Mouse (Mus musculus) midbrain, embryonic 11.5 days (tissue): Measurements from ENCODE around the gene Slc38a2. TPM values are rescaled to one million over a fixed set of nuclear protein-coding genes. Genes with fewer than 3 reads are reported as not detected.
A peak's percentile ranks its signal among the peaks of the same experiment; 100 is the strongest.

Source experiments
- ATAC-seq: fragments of 200-750 bp; cut with Nextera tagmentation; 2 replicates; pipeline ENCODE4 v1.8.0; 2017; ENCODE audit warnings: moderate TSS enrichment, moderate library complexity; ENCODE audit not compliant: low FRiP score
- DNase-seq: peaks from one replicate; pipeline ENCODE4 v3.0.0; 2015; ENCODE audit warnings: low spot score; ENCODE audit errors: missing footprints
- H3K27ac ChIP-seq: fragments of 300-500 bp; sonication (generic); 2 replicates; pipeline ENCODE4 v1.5.1; 2014; ENCODE audit warnings: low read depth, low read length
- H3K27me3 ChIP-seq: fragments of 300-500 bp; sonication (generic); 2 replicates; pipeline ENCODE4 v1.6.1; 2014; ENCODE audit warnings: mild to moderate bottlenecking, low read length, moderate library complexity, mixed read lengths; ENCODE audit not compliant: control insufficient read depth, insufficient read depth
- H3K36me3 ChIP-seq: fragments of 300-500 bp; sonication (generic); 2 replicates; pipeline ENCODE4 v1.6.1; 2014; ENCODE audit warnings: mild to moderate bottlenecking, low read length, moderate library complexity, mixed read lengths; ENCODE audit not compliant: control insufficient read depth, insufficient read depth
- H3K4me1 ChIP-seq: fragments of 300-500 bp; sonication (generic); 2 replicates; pipeline ENCODE4 v1.6.1; 2014; ENCODE audit warnings: low read length; ENCODE audit not compliant: control insufficient read depth, insufficient read depth
- H3K4me2 ChIP-seq: fragments of 300-500 bp; sonication (generic); 2 replicates; pipeline ENCODE4 v1.6.1; 2014; ENCODE audit warnings: mild to moderate bottlenecking, moderate library complexity
- H3K4me3 ChIP-seq: fragments of 300-500 bp; sonication (generic); 2 replicates; pipeline ENCODE4 v1.5.1; 2014; ENCODE audit warnings: low read depth, low read length
- H3K9ac ChIP-seq: fragments of 300-500 bp; sonication (generic); 2 replicates; pipeline ENCODE4 v1.6.1; 2014; ENCODE audit warnings: low read length
- H3K9me3 ChIP-seq: fragments of 300-500 bp; sonication (generic); 2 replicates; pipeline ENCODE4 v1.6.1; 2016; ENCODE audit warnings: low read length; ENCODE audit not compliant: control insufficient read depth
- WGBS: fragments of 180-500 bp; shearing (Covaris S2); extraction: QIAGEN DNeasy Blood & Tissue Kit; methylation state at CpG from one replicate; pipeline ENCODE4 v1.1.7; 2014; 5-methylcytosine and 5-hydroxymethylcytosine counted together
- polyA plus RNA-seq: library from polyadenylated mRNA; unstranded; fragments of >200 nt; fragmentation: Nextera tagmentation; extraction: Ambion mirVana; gene quantifications from 2 replicates; pipeline ENCODE4 v1.2.1, GENCODE M21; 2014

Slc38a2 gene
- polyA plus RNA-seq, 1 experiment from 2014 or later = 211 TPM

DNA sequence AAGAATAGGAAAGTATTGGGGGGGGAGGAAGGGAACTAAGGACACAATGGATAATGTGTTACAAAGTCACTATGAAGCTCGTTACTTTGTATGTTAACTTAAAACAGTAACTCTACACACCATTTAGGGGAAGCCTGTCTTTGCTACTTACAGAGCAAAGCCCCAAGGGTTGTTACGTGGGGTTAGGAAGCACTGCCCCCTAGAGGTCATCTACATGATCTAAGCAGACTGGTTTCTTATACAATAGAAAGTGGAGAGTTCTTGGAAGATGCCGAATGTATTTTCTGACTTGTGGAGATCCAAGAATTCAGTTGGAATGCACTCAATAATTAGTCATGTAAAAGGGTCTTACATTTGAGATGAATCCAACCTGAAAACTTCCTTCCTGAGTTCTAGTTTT, 33.6 kb downstream of the Slc38a2 start:
- Histone ChIP-seq H3K4me1 (no peaks in the 10 kb centered on the region), H3K9me3 (no peaks in the 10 kb centered on the region), H3K4me3 (no peak overlapping the region), H3K27ac (no peak overlapping the region), H3K36me3 (no peaks in the 10 kb centered on the region), H3K27me3 (no peaks in the 10 kb centered on the region), H3K9ac (no peak overlapping the region), H3K4me2 (no peak overlapping the region)
- WGBS = 16% methylated on average over 3 of the region's 3 CpGs
- ATAC-seq (peak; percentile 82), DNase-seq (peak; percentile 95)

DNA sequence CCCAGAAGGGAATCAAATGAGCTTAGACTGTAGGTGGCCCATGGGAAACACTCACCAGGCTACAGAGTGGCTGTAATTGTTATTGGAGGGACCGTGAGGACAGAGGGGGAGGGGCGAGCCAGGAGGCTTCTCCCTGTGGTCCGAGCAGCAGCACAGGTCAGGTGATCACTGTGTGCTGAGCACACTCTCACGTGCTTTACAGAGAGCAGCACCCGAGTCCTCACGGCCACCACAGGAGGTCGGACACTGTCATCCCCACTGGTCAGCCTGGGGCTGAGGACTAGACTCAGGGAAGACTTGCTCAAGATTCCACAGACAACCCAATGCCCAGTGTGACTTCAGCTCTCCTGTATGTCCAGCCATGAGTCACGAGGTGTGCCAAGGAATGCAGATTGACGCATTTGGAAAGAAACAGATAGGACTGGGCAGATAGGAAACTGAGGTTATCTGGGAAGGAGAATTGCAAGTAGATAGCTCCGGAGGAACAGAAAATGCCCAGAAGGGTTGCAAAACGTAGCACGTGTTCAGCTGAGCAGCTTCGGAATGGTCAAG, 38.9 kb downstream of the Slc38a2 start:
- Histone ChIP-seq H3K9me3 (no peaks in the 10 kb centered on the region), H3K36me3 (no peaks in the 10 kb centered on the region), H3K9ac (no peak overlapping the region), H3K27me3 (no peaks in the 10 kb centered on the region), H3K4me2 (no peak overlapping the region), H3K4me3 (no peak overlapping the region), H3K27ac (no peak overlapping the region), H3K4me1 (peaks cover 2% of the 10 kb centered on the region; the same call in 1 of the 2 replicates)
- ATAC-seq (no peak), DNase-seq (no peak)
- WGBS = 72% methylated on average over 13 of the region's 13 CpGs

DNA sequence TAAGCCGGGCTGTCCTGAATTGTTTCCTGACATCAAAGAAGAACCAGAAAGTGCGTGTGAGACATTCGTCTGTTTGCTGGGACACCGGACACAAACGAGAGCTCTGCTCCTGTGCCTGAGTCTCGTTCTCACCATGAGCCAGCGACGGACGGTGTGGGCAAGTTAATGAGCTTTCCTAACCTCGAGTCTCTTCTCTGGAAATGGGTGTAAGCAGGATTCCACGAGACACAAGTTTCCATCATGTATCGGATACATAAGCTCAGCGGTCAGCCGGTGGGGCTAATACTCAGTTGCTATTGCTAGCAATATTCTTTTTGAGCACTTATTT, 41.3 kb downstream of the Slc38a2 start:
- Histone ChIP-seq H3K36me3 (no peaks in the 10 kb centered on the region), H3K4me1 (peaks cover 2% of the 10 kb centered on the region; the same call in 1 of the 2 replicates), H3K9me3 (no peaks in the 10 kb centered on the region), H3K9ac (no peak overlapping the region), H3K4me3 (no peak overlapping the region), H3K27me3 (no peaks in the 10 kb centered on the region), H3K4me2 (no peak overlapping the region), H3K27ac (no peak overlapping the region)
- 71% methylated on average over 14 of the region's 14 CpGs for WGBS
- DNase-seq (no peak), ATAC-seq (no peak)

DNA sequence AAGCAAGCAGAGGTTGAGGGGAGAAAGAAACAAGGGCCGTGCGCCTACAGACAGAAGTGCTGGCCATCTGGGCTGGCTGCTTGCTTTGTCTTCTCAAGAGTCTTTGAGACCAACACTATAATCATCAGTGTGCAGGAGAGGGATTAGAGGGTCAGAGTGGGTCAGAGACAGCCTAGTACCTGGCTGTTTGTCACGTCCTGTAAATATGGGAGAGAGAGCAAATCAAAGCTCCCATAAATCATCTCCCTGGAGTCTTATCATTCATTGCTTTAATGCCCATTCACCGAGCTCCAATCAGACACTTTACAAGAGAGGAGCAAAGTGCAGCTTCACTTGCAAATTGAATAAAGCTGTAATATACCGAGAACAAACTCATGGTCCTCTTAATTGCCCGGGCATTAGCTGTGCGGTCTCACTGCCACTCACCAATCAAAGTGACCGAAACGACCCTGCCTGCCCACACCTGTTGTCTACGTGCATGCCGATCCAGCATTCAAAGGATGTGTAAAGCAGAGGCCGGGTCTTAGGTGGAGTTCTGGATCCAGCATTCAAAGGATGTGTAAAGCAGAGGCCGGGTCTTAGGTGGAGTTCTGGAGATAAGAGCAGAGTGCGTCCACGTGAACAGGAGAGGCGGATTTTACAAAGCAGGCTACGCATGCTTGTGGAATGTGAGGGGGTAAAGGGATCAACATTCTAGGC, 41.8 kb downstream of the Slc38a2 start:
- Histone ChIP-seq H3K4me2 (no peak overlapping the region), H3K4me3 (no peak overlapping the region), H3K27me3 (no peaks in the 10 kb centered on the region), H3K9me3 (no peaks in the 10 kb centered on the region), H3K4me1 (peaks cover 2% of the 10 kb centered on the region; the same call in 1 of the 2 replicates), H3K9ac (no peak overlapping the region), H3K36me3 (no peaks in the 10 kb centered on the region), H3K27ac (no peak overlapping the region)
- DNase-seq (no peak), ATAC-seq (no peak)
- 67% methylated on average over 17 of the region's 17 CpGs for WGBS

DNA sequence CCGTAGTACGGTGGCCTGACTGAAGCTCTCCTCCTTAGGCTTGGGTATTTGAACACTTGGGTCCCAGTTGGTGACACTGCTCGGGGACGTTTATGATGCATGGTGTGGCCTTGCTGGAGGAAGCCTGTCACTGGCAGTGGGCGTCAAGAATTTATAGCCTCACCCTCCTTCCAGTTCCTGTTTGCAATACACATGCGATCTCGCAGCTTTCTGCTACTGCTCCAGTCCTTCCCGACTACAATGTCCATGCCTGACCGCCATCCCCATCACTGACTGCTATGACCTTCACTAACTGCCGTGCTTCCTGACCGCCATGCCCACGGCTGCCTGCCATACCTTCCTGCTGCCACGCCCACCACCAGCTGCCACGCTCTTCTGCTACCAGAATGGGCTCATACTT, 44.0 kb downstream of the Slc38a2 start:
- ATAC-seq = no peak
- WGBS = 96% methylated on average over 14 of the region's 14 CpGs

DNA sequence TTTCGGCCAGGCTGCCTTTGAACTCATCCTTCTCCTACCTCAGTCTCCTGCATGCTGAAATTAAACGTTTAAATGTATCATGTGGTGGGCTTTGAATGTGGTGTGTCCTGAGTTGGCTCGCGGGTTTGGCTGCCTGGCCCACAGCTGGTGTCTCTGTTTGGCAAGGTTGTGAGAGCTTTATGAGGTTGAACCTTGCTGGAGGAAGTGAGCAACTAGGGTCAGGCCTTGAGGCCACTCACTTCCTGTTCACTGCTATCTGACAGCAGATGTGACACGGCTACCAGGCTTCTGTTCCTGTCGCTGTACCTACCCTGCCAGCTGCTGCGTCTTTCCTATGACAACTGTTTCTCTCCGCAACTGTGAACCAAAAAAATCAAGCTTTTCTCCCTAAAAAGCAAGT, 44.8 kb downstream of the Slc38a2 start:
- no peaks in the 10 kb centered on the region for H3K36me3 ChIP-seq
- H3K4me2 ChIP-seq = no peak overlapping the region
- no peak overlapping the region for H3K9ac ChIP-seq
- no peak overlapping the region for H3K4me3 ChIP-seq
- H3K4me1 ChIP-seq = peaks cover 2% of the 10 kb centered on the region; the same call in 1 of the 2 replicates
- ATAC-seq (no peak), DNase-seq (no peak)
- no peak overlapping the region for H3K27ac ChIP-seq
- H3K9me3 ChIP-seq = no peaks in the 10 kb centered on the region
- H3K27me3 ChIP-seq = no peaks in the 10 kb centered on the region
- WGBS = 87% methylated on average over 8 of the region's 8 CpGs

More for the DNA sequence above, 44.0 kb downstream of the Slc38a2 start:
- H3K4me1 ChIP-seq = peaks cover 2% of the 10 kb centered on the region; the same call in 1 of the 2 replicates
- H3K4me3 ChIP-seq = no peak overlapping the region
- no peak for DNase-seq
- no peaks in the 10 kb centered on the region for H3K36me3 ChIP-seq
- no peak overlapping the region for H3K9ac ChIP-seq
- H3K27ac ChIP-seq = no peak overlapping the region
- H3K4me2 ChIP-seq = no peak overlapping the region
- H3K27me3 ChIP-seq = no peaks in the 10 kb centered on the region
- no peaks in the 10 kb centered on the region for H3K9me3 ChIP-seq

DNA sequence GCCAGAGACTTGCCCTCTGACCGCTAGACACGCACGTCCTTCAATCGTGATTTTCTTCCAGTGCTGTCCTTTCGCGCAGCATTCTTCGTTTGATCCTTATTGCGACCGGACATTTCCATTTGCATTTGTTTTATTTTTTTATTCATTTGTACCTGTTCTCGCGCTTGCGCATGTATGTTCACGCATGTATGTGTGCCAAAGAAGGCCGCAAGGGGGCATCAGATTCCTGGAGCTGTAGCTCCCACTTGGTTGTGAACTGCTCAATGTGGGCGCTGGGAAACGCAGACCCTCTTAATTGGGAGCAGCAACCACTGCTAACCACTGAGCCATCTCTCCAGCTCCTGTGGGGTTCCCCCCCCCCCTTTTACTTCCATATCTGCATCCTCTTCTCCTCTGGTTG, 46.5 kb downstream of the Slc38a2 start:
- Histone ChIP-seq H3K27me3 (no peaks in the 10 kb centered on the region), H3K27ac (no peak overlapping the region), H3K9ac (no peak overlapping the region), H3K36me3 (no peaks in the 10 kb centered on the region), H3K4me3 (no peak overlapping the region), H3K4me2 (no peak overlapping the region), H3K4me1 (peaks cover 2% of the 10 kb centered on the region; the same call in 1 of the 2 replicates), H3K9me3 (no peaks in the 10 kb centered on the region)
- 94% methylated on average over 16 of the region's 16 CpGs for WGBS
- no peak for ATAC-seq
- no peak for DNase-seq

DNA sequence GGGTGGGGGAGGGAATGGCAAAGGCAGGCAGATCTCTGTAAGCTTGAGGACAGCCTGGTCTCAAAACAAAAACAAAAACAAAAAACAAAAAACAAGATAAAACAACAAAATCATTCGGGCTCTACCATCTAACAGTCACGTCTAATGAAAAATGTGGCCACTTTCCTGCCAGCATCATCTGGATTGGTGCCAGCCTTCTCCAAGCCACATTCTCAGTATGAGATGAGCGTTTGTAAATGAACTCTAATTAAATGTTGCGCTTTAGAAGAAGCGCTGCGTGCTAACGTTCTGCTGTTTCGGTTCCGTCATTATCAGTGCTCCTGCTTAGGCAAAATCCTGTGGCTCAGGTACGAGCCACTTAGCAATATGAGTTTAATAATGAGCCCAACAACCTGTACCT, 47.0 kb downstream of the Slc38a2 start:
- no peak overlapping the region for H3K9ac ChIP-seq
- H3K4me3 ChIP-seq = no peak overlapping the region
- no peaks in the 10 kb centered on the region for H3K9me3 ChIP-seq
- ATAC-seq = no peak
- no peaks in the 10 kb centered on the region for H3K36me3 ChIP-seq
- WGBS = 94% methylated on average over 10 of the region's 10 CpGs
- no peak overlapping the region for H3K4me2 ChIP-seq
- DNase-seq = no peak
- H3K27me3 ChIP-seq = no peaks in the 10 kb centered on the region
- peaks cover 2% of the 10 kb centered on the region; the same call in 1 of the 2 replicates for H3K4me1 ChIP-seq
- H3K27ac ChIP-seq = no peak overlapping the region

DNA sequence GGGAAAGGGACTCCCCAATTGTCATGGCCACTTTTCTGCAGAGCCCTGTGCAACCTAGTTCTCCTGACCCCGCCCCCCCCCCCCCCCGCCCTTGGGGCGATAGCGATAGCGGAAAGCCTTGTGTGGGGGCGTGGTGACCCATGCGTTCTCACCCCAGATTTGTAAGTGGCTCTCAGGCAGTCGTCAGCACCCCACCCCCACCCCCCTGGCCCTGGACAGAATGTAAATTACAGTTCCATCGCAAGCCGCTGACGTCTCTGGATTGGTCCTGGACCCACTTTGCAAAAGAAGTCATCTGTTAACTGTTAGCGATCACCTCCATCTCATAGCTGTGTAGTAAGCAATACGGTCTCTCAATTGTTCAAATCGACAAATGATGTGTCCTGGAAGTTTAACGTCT, 52.2 kb downstream of the Slc38a2 start:
- H3K9me3 ChIP-seq = no peaks in the 10 kb centered on the region
- no peaks in the 10 kb centered on the region for H3K27me3 ChIP-seq
- WGBS = 46% methylated on average over 15 of the region's 15 CpGs
- no peak overlapping the region for H3K9ac ChIP-seq
- no peak overlapping the region for H3K4me2 ChIP-seq
- DNase-seq (no peak), ATAC-seq (no peak)
- no peak overlapping the region for H3K27ac ChIP-seq
- peaks cover 2% of the 10 kb centered on the region for H3K4me1 ChIP-seq
- no peak overlapping the region for H3K4me3 ChIP-seq
- H3K36me3 ChIP-seq = no peaks in the 10 kb centered on the region
